Mouse (Mus musculus) lung, adult 2 months (tissue): ENCODE results near the gene Rgs16. TPM values are rescaled to one million over a fixed set of nuclear protein-coding genes. Genes with fewer than 3 reads are reported as not detected.

Experiments used
- DNase-seq: peaks from one replicate; pipeline ENCODE4 v3.0.0; 2022
- H3K4me1 ChIP-seq: fragments of 200-500 bp; 2 replicates; pipeline ENCODE4 v1.6.1; 2011; ENCODE audit warnings: low read length; ENCODE audit not compliant: control insufficient read depth, insufficient read depth
- H3K4me3 ChIP-seq: fragments of 200-500 bp; replicated peaks from 2 replicates; pipeline ENCODE3; 2011; ENCODE audit warnings: low read depth, mild to moderate bottlenecking, control low read depth, low read length; ENCODE audit errors: extremely low read depth
- CTCF ChIP-seq: fragments of 200-500 bp; IDR thresholded peaks from 2 replicates; pipeline ENCODE4 v1.5.1; 2011; ENCODE audit warnings: mild to moderate bottlenecking, low read length, control low read depth; ENCODE audit not compliant: insufficient read depth
- POLR2A ChIP-seq: fragments of 200-500 bp; IDR thresholded peaks from 2 replicates; pipeline ENCODE4 v1.6.1; 2011; ENCODE audit warnings: low read depth, mild to moderate bottlenecking, control low read depth, low read length, borderline replicate concordance; ENCODE audit errors: extremely low read depth
- WGBS: fragments of 180-500 bp; shearing (Covaris S2); methylation state at CpG from one replicate; pipeline ENCODE4 v1.1.7; 2018; 5-methylcytosine and 5-hydroxymethylcytosine counted together
- polyA plus RNA-seq: library from polyadenylated mRNA; depleted of rRNA; stranded (reverse); fragments of >200 nt; gene quantifications from 2 replicates; pipeline ENCODE4 v1.2.3, GENCODE M21; 2012

The Rgs16 gene
- polyA plus RNA-seq, 1 experiment, result 0.71 TPM

- WGBS, result 81% methylated on average over 1 of the region's 1 CpGs
- no peak for TF ChIP-seq POLR2A
- TF ChIP-seq CTCF, result no peak
- no peak for DNase-seq
- H3K4me1 ChIP-seq, result no peaks in the 10 kb centered on the region
- H3K4me3 ChIP-seq, result no peak overlapping the region
These were observed 22.2 kb upstream of the Rgs16 start for GRCm38 (mm10) chr1:153717990-153718389.

- TF ChIP-seq POLR2A (no peak), CTCF (no peak)
- no peak for DNase-seq
- WGBS, result 55% methylated on average over 7 of the region's 7 CpGs
- Histone ChIP-seq H3K4me1 (no peaks in the 10 kb centered on the region), H3K4me3 (no peak overlapping the region)
These were observed 19.2 kb upstream of the Rgs16 start for GRCm38 (mm10) chr1:153720935-153721334.

- Histone ChIP-seq H3K4me1 (no peaks in the 10 kb centered on the region), H3K4me3 (no peak overlapping the region)
- DNase-seq, result no peak
- TF ChIP-seq POLR2A (no peak), CTCF (no peak)
- 66% methylated on average over 9 of the region's 9 CpGs for WGBS
These were observed 18.4 kb upstream of the Rgs16 start for GRCm38 (mm10) chr1:153721565-153722310.

- TF ChIP-seq CTCF (no peak), POLR2A (no peak)
- no peak overlapping the region for H3K4me3 ChIP-seq
- 74% methylated on average over 9 of the region's 9 CpGs for WGBS
- no peak for DNase-seq
- H3K4me1 ChIP-seq, result no peaks in the 10 kb centered on the region
These were observed 16.7 kb upstream of the Rgs16 start for GRCm38 (mm10) chr1:153723426-153723825.

- no peak for DNase-seq
- 84% methylated on average over 16 of the region's 16 CpGs for WGBS
- Histone ChIP-seq H3K4me3 (no peak overlapping the region), H3K4me1 (no peaks in the 10 kb centered on the region)
- no peak for TF ChIP-seq POLR2A
- no peak for TF ChIP-seq CTCF
These were observed 13.5 kb upstream of the Rgs16 start for GRCm38 (mm10) chr1:153726636-153727035.

- H3K4me3 ChIP-seq, result no peak overlapping the region
- TF ChIP-seq POLR2A, result no peak
- TF ChIP-seq CTCF, result no peak
These were observed 10.3 kb upstream of the Rgs16 start for GRCm38 (mm10) chr1:153729806-153730205.

GRCm38 (mm10) chr1:153730671-153731070 is 9.5 kb upstream of the Rgs16 start:
- no peak for TF ChIP-seq CTCF
- TF ChIP-seq POLR2A, result no peak
- H3K4me3 ChIP-seq, result no peak overlapping the region
- WGBS, result 30% methylated on average over 3 of the region's 3 CpGs
- DNase-seq, result no peak
- H3K4me1 ChIP-seq, result no peaks in the 10 kb centered on the region

More at GRCm38 (mm10) chr1:153729806-153730205, 10.3 kb upstream of the Rgs16 start:
- DNase-seq, result no peak
- WGBS, result 43% methylated on average over 2 of the region's 2 CpGs
- H3K4me1 ChIP-seq, result no peaks in the 10 kb centered on the region

- TF ChIP-seq CTCF (no peak), POLR2A (no peak)
- WGBS, result 64% methylated on average over 9 of the region's 9 CpGs
- H3K4me3 ChIP-seq, result no peak overlapping the region
- no peak for DNase-seq
- H3K4me1 ChIP-seq, result no peaks in the 10 kb centered on the region
These were observed 7.0 kb upstream of the Rgs16 start for GRCm38 (mm10) chr1:153733181-153733580.

- TF ChIP-seq POLR2A, result no peak
- TF ChIP-seq CTCF, result no peak
- no peak for DNase-seq
- H3K4me3 ChIP-seq, result no peak overlapping the region
- no peaks in the 10 kb centered on the region for H3K4me1 ChIP-seq
- 74% methylated on average over 4 of the region's 4 CpGs for WGBS
These were observed 5.3 kb upstream of the Rgs16 start for GRCm38 (mm10) chr1:153734866-153735265.

- Histone ChIP-seq H3K4me3 (no peak overlapping the region), H3K4me1 (no peaks in the 10 kb centered on the region; the same call in 1 of the 2 replicates)
- 52% methylated on average over 6 of the region's 6 CpGs for WGBS
- DNase-seq, result no peak
- TF ChIP-seq CTCF (no peak), POLR2A (no peak)
These were observed 4.1 kb upstream of the Rgs16 start for GRCm38 (mm10) chr1:153736096-153736495.
